Mouse (Mus musculus) erythroblast, embryonic 14.5 days (primary cell): Measurements from ENCODE around the gene Pitpnm1.

Experiments
- GATA1 ChIP-seq: IDR thresholded peaks from 2 replicates; pipeline ENCODE4 v1.6.1; 2012; ENCODE audit warnings: low read length, inconsistent platforms, mixed read lengths
- TAL1 ChIP-seq: IDR thresholded peaks from 3 replicates; pipeline ENCODE4 v1.6.1; 2012; ENCODE audit warnings: low read length, inconsistent platforms, mixed read lengths

DNA sequence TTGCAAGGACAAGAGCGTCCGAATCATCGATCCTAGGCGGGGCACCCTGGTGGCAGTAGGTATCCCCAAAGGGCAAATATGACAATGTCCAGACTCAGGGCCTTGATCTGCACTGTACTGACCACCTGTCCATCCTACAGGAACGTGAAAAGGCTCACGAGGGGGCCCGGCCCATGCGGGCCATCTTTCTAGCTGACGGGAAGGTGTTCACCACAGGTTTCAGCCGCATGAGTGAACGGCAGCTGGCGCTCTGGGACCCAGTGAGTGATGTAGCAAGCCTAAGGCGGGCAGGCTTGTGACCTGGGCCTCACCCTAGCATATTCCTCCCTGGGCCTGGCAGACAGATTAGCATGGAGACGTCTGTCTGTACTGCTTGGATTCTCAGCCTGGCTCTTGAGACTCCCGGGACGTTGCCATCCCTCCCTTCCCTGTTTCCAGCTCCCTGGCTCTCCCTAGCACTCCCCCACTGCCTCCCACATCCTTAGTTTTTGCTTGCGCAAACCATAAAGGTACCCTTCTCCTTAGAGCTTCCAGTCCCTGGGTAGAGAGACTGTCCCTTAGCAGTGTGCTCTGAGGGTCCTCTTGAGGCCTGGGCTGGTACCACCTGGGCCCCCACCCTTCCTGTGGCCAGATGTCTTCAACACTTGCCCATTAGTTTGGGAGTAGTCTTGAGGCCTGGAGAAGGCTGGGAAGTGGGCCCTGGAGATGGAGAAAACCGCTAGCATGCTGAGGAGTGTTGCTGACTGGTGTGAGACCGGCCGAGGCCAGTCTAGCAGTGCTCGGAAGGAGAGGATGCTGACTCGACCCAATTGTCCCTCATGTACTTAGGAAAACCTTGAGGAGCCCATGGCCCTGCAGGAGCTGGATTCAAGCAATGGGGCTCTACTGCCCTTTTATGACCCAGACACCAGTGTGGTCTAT is 51.0 kb downstream of the Pitpnm1 start:
- TF ChIP-seq GATA1: no peak
- no peak for TF ChIP-seq TAL1
